Mouse (Mus musculus): ENCODE measurements around the gene Hint3. TPM values are rescaled to one million over a fixed set of nuclear protein-coding genes. Genes with fewer than 3 reads are reported as not detected.

Hint3 gene
- total and polyA plus RNA-seq, 3 experiments = 6.4 to 7.7 TPM; not detected in 1

DNA sequence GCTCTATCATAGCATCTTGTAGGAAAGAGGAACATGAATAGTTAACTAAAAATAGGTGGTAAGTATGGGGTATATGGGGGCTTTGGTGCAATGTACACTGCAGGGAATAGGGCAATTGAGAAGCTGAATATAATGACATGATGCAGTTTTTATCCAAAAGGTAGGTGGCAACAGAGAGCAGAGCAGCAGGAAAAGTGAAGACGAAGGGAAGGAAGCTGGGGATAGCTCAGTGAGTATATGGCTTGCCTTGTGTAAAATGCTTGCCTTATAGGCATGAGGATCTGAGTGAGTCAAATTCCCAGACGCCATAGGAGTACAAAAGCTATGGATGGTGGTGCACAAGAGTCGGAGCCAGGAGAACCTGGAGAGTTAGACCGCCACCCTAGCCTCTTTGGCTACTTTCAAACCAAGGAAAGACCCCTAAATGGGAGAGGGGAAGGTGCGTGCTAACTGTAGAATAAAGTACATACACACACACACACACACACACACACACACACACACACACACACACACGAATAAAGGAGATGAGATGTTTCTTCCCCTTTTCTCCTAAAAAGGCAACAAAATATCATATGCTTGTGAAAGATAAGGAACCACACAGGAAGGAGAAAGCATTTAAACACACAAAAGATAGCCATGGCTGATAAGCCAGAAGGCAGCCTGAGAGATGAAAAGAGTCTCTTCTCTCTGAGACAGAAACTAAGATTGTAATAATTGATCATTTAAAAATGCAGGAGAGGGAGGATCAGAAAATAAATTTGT is 31.3 kb upstream of the Hint3 start:
- peak; percentile 82 for DNase-seq (ENCODE audit: low read depth, low spot score)
- H3K27ac ChIP-seq (ENCODE audit: control insufficient read depth, low read depth, low read length) = peak overlapping the region; percentile 63
- H3K36me3 ChIP-seq (ENCODE audit: control insufficient read depth in 1 of 2, insufficient read depth in 2 of 2, low read length in 2 of 2) = peaks cover 0 to 29% of the 10 kb centered on the region in 2 experiments; a peak in 2 of 4 replicates
- TF ChIP-seq NRF1 (IDR thresholded peaks at IDR 0.05; ENCODE audit: insufficient read depth, low read depth, low read length, poor library complexity, severe bottlenecking) (no peak), ETS1 (IDR thresholded peaks at IDR 0.05; ENCODE audit: low read depth, low read length) (peak; percentile 93), ZC3H11A (IDR thresholded peaks at IDR 0.05; ENCODE audit: low read depth, low read length) (0 out of 2 replicates have a peak, but pooled peaks have one; percentile 8), RAD21 (IDR thresholded peaks at IDR 0.05; ENCODE audit: low read depth, low read length) (peak; percentile 15), GABPA (IDR thresholded peaks at IDR 0.05; ENCODE audit: low read depth, low read length) (no peak), SIN3A (IDR thresholded peaks at IDR 0.05; ENCODE audit: low read length) (peak; percentile 80), CHD1 (IDR thresholded peaks at IDR 0.05; ENCODE audit: low read depth, low read length) (no peak), SMC3 (IDR thresholded peaks at IDR 0.05; ENCODE audit: low read depth, low read length) (peak; percentile 38), NELFE (IDR thresholded peaks at IDR 0.05; ENCODE audit: low read depth, low read length) (no peak), MAFK (IDR thresholded peaks at IDR 0.05; ENCODE audit: borderline replicate concordance, low read depth, low read length) (peak; percentile 85; the same call in 1 of the 2 replicates), GATA1 (IDR thresholded peaks at IDR 0.05; ENCODE audit: low read depth, low read length) (peak; percentile 100), TCF12 (IDR thresholded peaks at IDR 0.05; ENCODE audit: low read depth, low read length) (peak; percentile 97), POLR2AphosphoS5 (IDR thresholded peaks at IDR 0.05; ENCODE audit: borderline replicate concordance, low read depth, low read length) (no peak), MYB (IDR thresholded peaks at IDR 0.05; ENCODE audit: low read depth, low read length) (no peak), MEF2A (IDR thresholded peaks at IDR 0.05; ENCODE audit: extremely low read depth, insufficient replicate concordance, low read depth, low read length, poor library complexity, severe bottlenecking) (peak; percentile 89; the same call in 1 of the 2 replicates), MXI1 (IDR thresholded peaks at IDR 0.05; ENCODE audit: low read depth, low read length) (no peak), CTCF (IDR thresholded peaks at IDR 0.05 in 2 of 3, conservative IDR thresholded peaks at IDR 0.05 in 1 of 3; ENCODE audit: control insufficient read depth in 1 of 3, insufficient read depth in 1 of 3, low read depth in 2 of 3, low read length in 3 of 3, poor library complexity in 1 of 3, severe bottlenecking in 1 of 3) (peak in 2 of 3 experiments; percentile 50 to 55; a peak in 4 of 6 replicates), USF2 (IDR thresholded peaks at IDR 0.05; ENCODE audit: borderline replicate concordance in 1 of 2, insufficient read depth in 1 of 2, low read depth in 1 of 2, low read length in 2 of 2) (no peak), POLR2A (IDR thresholded peaks at IDR 0.05; ENCODE audit: control insufficient read depth in 1 of 2, insufficient read depth in 1 of 2, low read depth in 1 of 2, low read length in 2 of 2, poor library complexity in 1 of 2) (no peak), ZMIZ1 (IDR thresholded peaks at IDR 0.05; ENCODE audit: low read depth, low read length) (no peak), USF1 (IDR thresholded peaks at IDR 0.05; ENCODE audit: low read depth, low read length) (no peak), MYC (IDR thresholded peaks at IDR 0.05; ENCODE audit: low read depth, low read length) (no peak; the same call in 1 of the 2 replicates), UBTF (IDR thresholded peaks at IDR 0.05; ENCODE audit: borderline replicate concordance, insufficient read depth, low read depth, low read length) (no peak), POLR2AphosphoS2 (IDR thresholded peaks at IDR 0.05; ENCODE audit: low read length) (no peak), ZKSCAN1 (IDR thresholded peaks at IDR 0.05; ENCODE audit: low read depth, low read length) (no peak), RCOR1 (IDR thresholded peaks at IDR 0.05; ENCODE audit: low read depth, low read length) (peak; percentile 97), KAT2A (conservative IDR thresholded peaks at IDR 0.05; ENCODE audit: low read depth, low read length) (no peak), EP300 (IDR thresholded peaks at IDR 0.05; ENCODE audit: low read depth in 1 of 2, low read length in 2 of 2) (peak; percentile 98 to 99), BHLHE40 (IDR thresholded peaks at IDR 0.05; ENCODE audit: borderline replicate concordance, low read depth, low read length) (peak; percentile 51; the same call in 1 of the 2 replicates), CHD2 (IDR thresholded peaks at IDR 0.05; ENCODE audit: low read length) (peak; percentile 61), HCFC1 (IDR thresholded peaks at IDR 0.05; ENCODE audit: low read depth, low read length) (peak; percentile 53; the same call in 1 of the 2 replicates), E2F4 (IDR thresholded peaks at IDR 0.05; ENCODE audit: borderline replicate concordance, low read depth, low read length) (no peak), MAX (IDR thresholded peaks at IDR 0.05; ENCODE audit: low read length) (no peak), MAZ (IDR thresholded peaks at IDR 0.05; ENCODE audit: low read depth, low read length) (no peak; the same call in 1 of the 2 replicates), ZNF384 (IDR thresholded peaks at IDR 0.05; ENCODE audit: low read depth, low read length) (peak; percentile 50; the same call in 1 of the 2 replicates)

More for the DNA sequence above, 31.3 kb upstream of the Hint3 start:
- Histone ChIP-seq H3K27me3 (ENCODE audit: control insufficient read depth in 1 of 2, insufficient read depth in 2 of 2, low read length in 2 of 2) (no peaks in the 10 kb centered on the region), H3K9ac (ENCODE audit: control insufficient read depth, low read depth, low read length, poor library complexity, severe bottlenecking) (no peak overlapping the region), H3K4me3 (ENCODE audit: control insufficient read depth in 1 of 2, insufficient read depth in 1 of 2, low read depth in 2 of 2, low read length in 2 of 2) (peak overlapping the region; percentile 23 to 34; a peak in 3 of 4 replicates), H3K9me3 (replicated peaks; ENCODE audit: insufficient read depth, low read length) (no peaks in the 10 kb centered on the region), H3K79me2 (ENCODE audit: control insufficient read depth, insufficient read depth, low read length, poor library complexity) (no peaks in the 10 kb centered on the region), H3K4me1 (ENCODE audit: control insufficient read depth in 1 of 2, insufficient read depth in 2 of 2, low read length in 2 of 2) (peaks cover 3 to 18% of the 10 kb centered on the region in 2 experiments; a peak in 3 of 4 replicates)
